Mouse (Mus musculus) cortical plate, adult 2 months (tissue): Measurements from ENCODE around the gene Thada.

Source experiments
- CTCF ChIP-seq: fragments of 200-500 bp; IDR thresholded peaks from 2 replicates; pipeline ENCODE4 v1.5.1; 2011; ENCODE audit warnings: mild to moderate bottlenecking, control low read depth, low read length; ENCODE audit not compliant: insufficient read depth; ENCODE audit errors: extremely low read depth
- POLR2A ChIP-seq: fragments of 200-500 bp; IDR thresholded peaks from 2 replicates; pipeline ENCODE4 v1.6.1; 2011; ENCODE audit warnings: mild to moderate bottlenecking, low read length, control low read depth; ENCODE audit not compliant: insufficient read depth; ENCODE audit errors: extremely low read depth

- TF ChIP-seq POLR2A (no peak), CTCF (no peak)
Observed at GRCm38 (mm10) chr17:84431991-84432390, 34.0 kb downstream of the Thada start.
